Mouse (Mus musculus): ENCODE results near the gene Nat8f4.
"Not testable (repeated sequence)": the region's sequence is repeated elsewhere in the genome, so short reads cannot be mapped to it uniquely, and the experiment has no call there.

The Nat8f4 gene

DNA sequence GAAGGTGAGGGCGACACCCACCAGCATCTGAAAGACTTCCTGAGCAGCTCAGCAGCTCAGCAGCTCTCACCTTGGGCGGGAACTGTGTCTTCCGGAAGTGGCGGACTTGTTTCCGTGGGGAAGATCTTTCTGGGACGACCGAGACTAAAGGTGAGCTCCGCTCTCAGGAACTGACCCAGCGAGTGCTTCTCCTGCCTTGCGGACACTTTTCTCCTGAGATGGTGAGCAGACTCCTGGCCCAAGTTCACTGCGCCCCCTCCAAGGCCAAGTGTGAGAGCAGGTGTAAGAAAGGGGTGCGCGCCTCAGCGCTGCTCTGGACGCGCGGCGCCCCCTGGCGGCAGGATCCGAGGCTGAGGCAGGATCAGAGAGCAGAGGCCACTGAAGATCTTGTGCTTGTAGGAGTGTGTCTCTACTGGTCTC, at the start of gene Nat8f4:
Gene Nat8f4 (minus strand): TSS at position 243 of the 420 bp plus-strand sequence.
- DNase-seq (ENCODE audit: low read depth in 1 of 2, low spot score in 2 of 2) = peak in 1 of 2 experiments; percentile 58

DNA sequence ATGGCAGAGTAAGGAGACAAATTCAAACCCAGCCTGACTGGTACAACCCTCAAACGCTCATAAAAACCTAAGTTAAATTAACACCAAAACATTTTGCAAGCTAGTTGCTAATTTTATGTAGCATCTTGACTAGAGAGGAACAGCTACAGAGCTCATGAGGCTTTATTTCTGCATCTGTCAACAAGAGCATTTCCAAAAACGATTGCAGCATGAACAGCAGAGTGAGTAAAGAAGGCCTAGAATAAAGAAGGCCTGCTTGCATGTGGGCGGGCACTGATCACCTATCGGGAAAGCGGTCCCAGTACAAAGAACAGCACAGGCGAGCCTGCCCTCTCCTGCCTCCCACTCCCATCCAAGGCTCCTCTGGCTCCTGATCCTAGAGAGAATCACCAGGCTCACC, 43.9 kb upstream of the Nat8f4 start:
- DNase-seq (ENCODE audit: low read depth in 1 of 2, low spot score in 2 of 2) = no peak

DNA sequence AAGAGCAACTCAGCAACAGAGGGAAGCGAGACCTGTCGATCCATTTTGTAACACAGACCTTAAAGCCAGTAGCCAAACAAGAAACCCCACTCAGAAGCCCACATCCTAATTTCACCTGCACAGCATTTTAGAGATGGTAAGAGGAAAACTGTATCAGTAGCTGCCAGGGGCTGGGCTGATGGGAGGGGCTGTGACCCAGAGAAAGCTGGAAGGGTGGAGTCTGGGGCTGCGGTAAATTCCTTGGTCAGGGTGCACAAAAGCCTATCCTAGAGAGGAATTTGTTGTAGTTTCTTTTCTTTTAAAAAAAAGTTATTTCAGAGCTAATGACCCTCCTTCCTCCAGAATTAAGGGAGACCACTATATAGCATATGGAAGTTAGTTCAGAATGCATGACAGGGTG, 37.8 kb upstream of the Nat8f4 start:
- DNase-seq (ENCODE audit: low read depth in 1 of 2, low spot score in 2 of 2) = no peak

DNA sequence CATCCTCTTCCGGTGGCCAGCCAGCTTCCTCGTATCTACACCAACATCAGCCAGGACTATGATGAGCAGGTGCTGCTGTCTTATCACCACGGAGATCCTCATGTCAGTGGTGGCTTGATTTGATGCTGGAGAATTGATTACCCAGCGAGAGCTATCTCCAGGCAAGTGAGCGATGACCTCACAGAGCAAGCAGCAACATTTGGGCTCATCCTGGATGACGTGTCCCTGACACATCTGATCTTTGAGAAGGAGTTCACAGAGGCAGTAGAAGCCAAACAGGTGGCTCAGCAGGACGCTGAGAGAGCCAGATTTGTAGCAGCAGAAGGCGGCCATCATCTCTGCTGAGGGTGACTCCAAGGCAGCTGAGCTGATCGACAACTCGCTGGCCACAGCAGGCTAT, 34.0 kb upstream of the Nat8f4 start:
- no peak for DNase-seq (ENCODE audit: low read depth in 1 of 2, low spot score in 2 of 2)

DNA sequence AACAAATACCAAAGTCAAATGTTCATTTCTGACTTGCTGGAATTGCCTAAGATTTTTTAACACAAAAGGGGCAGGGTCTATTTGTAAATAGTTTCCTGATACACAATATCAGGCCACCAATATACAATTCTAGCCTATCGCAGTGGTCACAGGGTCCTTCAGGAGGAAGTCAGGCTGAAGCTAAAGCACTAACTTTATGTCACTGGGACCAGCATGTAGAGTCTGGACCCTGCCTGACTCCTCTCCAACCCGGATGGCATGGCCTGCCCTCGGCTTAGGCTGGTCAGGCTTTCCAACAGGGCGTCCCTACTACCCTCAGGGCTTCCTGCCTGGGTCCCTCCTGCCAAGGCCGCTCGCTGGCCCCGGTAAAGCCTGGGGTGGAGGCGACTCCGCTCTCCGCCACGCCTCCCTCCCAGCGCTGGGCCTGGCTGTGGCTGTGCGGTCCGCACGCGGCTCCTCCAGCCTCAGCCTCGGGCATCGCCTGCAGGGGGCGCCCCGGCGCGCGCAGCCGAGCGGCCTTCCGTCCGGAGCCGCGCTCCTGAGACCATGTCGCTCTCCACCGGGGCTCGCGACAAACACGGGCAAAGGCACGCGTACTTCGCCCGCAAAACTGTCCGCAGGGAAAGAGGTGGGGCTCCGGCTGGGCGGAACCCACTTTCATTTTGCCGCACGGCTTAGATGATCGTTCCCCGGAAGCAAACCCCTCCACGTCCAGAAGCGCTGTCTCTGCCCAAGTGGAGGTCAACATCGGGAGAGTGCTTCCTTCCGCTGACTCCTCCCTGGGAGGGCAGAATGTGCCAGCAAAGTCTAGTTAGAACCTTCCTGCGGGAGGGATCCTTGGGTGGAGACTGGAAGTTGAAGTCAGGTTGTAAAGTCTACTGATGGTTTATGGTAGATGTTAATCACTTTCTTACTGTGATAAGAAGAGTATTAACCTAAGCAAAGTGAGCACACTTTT, 32.1 kb upstream of the Nat8f4 start:
- DNase-seq (ENCODE audit: low read depth in 1 of 2, low spot score in 2 of 2) = peak; percentile 64 to 76

DNA sequence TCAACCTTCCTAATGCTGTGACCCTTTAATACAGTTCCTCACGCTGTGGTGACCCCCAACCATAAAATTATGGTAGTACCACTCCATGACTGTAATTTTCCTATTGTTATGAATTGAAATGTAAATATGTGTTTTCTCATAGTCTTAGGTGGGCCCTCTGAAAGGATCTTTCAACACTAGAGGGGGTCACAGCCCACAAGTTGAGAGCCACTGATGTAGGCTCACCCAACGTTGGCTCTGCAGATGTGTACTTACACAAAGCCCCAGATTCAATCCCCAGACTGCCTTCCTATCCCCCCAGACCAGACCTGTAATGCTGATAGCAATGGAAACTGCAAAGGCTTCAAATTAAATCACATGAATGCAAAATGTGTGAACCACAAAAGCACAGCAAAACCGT, 31.0 kb upstream of the Nat8f4 start:
- DNase-seq (ENCODE audit: low read depth in 1 of 2, low spot score in 2 of 2) = no peak

DNA sequence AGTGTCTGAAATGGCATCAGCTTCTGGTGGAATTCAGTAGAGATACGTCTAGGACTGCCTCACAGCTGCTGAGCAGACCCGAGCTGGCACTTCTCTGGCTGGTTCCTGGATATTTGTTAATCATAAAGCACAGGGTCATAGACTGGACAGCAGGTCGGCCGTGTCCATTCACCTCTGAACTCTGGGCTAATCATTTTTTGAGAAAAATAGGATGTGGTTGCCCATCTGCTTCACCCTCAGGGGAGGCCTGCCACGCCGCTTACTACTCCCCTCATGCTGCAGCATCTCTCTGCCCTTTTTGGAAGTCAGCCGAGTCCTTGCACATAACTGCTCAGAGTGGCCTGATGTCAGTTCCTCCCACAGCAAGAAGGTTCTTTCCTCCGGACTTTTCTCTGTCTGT, 29.4 kb upstream of the Nat8f4 start:
- no peak for DNase-seq (ENCODE audit: low read depth in 1 of 2, low spot score in 2 of 2)

DNA sequence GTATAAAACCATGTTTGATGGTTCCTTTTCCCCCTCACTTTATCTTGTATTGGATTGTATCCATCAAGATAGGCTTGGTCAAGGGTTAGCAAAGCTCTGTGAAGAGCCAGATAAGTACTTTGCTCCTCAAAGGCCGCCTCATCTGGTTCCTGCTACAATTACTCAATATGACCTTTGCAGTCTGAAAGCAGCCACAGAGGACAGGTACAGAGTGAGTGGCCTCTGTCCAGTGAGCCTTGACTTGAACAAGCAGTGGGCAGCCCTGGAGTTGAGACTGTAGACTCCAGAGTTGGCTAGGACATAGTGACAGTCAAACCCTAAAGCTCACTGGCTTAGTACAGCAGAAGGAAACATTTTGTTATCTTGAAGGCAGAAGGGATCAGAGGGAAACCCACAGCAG, 24.6 kb upstream of the Nat8f4 start:
- DNase-seq (ENCODE audit: low read depth in 1 of 2, low spot score in 2 of 2) = no peak

DNA sequence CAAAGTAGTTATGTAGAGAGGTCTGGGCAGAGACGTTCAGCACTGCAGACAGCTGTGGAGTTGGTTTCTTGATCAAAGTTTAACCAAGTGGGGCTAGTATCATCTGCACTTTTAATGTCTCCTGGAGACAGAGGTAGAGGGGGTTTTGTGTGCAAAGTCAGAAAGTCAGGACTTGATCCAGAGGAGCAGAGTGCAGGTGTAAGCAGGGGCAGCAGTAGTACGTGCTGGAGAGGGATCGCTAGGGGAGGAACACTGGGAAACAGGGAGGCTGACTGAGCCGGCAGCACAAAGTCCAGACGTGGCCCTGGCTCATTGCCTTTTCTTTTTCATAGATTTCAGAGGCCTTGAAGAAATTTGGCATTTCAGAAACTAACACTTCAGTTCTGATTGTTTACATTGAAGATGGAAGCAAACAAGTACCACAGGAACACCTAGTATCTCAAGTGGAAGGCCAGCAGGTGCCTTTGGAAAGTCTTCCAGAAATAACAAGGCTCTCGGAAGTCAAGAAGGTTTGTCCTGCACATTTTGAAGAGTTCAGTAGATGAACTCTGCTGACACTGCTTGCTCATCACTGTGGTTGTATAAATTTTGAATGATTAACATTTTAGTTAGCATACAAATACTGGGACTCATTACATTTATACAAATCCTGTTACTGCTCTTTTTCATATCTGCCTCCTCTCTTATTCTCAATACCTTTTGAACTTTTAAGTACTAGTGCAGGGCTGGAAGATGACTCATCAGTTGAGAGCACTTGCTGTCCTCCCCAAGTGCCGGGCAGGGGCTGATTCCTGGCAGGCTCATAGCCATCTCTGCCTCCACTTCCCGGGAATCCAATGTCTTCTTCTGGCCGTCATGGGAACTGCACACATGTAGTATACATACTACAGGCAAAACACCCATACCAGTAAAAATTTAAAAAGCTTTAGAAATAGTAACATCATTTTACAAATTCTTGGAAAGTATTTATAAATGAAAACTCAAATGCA, 23.1 kb upstream of the Nat8f4 start:
- DNase-seq (ENCODE audit: low read depth in 1 of 2, low spot score in 2 of 2) = no peak

DNA sequence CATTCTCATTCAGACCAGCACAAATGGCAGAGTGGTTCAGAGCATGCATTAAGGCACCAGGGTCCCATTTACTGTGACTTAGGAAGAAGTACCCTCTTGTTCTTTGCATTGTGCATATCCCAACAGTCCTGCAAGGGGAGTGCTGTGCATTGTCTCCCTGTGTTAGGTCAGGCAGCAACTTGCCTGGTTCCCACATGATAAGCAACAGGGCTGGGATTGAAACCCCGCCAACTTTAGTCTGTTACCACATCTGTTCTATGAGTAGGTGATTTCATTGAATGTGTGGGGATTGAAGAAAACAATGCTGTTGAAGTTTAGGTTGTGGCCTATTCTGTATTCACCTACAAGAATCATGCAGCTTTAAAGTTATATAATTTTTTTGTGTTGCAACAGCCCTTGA, 22.0 kb upstream of the Nat8f4 start:
- no peak for DNase-seq (ENCODE audit: low read depth in 1 of 2, low spot score in 2 of 2)

DNA sequence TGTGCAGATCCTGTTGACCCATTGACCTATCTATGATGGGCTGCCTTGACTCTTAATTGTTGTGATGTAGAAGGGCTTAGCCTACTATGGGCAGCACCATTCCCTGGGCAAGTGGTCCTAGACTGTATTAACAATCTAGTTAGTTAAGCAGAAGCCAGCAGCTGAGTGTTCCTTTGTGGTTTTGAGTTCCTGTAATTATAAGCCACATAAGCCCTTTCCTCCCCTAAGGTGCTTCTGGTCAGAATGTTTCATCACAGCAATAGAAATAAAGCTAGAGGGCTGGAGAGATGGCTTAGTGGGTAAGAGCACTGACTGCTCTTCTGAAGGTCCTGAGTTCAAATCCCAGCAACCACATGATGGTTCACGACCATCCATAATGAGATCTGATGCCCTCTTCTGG, 19.0 kb upstream of the Nat8f4 start:
- no peak for DNase-seq (ENCODE audit: low read depth in 1 of 2, low spot score in 2 of 2)

DNA sequence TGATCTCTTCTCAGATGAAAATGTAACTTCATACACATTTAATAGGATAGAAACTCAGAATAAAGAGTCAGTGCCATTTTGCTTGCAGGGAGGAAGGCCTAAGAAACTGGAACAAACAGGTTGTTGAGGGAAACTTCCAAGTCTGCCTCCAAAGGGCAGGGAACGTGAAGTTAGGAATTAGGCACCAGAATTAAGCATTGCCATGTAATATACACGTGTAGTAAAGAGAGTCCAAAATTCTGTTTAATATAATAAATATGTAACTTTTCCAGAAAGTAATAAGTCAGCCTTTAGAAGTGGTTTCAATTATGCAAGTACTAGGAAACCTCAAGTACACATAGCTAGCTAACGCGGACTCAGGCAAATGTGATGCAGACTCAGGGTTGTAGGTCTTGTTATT, 14.7 kb upstream of the Nat8f4 start:
- DNase-seq (ENCODE audit: low read depth in 1 of 2, low spot score in 2 of 2) = no peak

DNA sequence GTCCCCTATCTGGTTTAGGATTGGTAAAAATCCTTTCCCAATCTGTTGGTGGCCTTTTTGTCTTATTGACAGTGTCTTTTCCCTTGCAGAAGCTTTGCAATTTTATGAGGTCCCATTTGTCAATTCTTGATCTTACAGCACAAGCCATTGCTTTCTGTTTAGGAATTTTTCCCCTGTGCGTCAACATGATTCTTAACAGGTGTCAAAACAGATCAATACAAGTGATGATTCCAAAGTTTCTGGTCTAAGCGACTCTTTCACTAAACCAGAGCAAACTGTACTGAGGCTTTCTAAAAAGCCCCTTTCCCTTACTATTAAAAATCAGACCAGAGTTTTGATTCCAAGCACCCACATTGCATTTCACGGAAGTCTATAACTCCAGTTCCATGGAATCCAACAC, 13.7 kb upstream of the Nat8f4 start:
- DNase-seq (ENCODE audit: low read depth in 1 of 2, low spot score in 2 of 2) = not testable (repeated sequence)

DNA sequence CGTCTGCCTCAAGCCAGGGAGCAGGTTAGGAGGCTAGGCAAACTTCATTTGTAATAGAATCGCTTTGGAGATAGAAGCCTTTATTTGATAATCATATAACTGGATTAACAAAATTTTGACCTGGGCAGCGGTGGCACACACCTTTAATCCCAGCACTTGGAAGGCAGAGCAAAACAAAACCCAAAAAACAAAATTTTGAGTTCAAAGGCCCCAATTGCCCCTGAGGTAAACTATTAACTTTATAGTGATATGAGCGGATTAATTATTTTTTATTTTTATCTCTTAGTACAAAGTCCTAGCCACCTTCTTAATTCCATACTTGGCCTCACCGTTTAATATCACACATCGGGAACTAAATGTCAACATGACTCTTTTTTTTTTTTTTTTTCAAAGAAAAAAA, 11.9 kb upstream of the Nat8f4 start:
- no peak for DNase-seq (ENCODE audit: low read depth in 1 of 2, low spot score in 2 of 2)

DNA sequence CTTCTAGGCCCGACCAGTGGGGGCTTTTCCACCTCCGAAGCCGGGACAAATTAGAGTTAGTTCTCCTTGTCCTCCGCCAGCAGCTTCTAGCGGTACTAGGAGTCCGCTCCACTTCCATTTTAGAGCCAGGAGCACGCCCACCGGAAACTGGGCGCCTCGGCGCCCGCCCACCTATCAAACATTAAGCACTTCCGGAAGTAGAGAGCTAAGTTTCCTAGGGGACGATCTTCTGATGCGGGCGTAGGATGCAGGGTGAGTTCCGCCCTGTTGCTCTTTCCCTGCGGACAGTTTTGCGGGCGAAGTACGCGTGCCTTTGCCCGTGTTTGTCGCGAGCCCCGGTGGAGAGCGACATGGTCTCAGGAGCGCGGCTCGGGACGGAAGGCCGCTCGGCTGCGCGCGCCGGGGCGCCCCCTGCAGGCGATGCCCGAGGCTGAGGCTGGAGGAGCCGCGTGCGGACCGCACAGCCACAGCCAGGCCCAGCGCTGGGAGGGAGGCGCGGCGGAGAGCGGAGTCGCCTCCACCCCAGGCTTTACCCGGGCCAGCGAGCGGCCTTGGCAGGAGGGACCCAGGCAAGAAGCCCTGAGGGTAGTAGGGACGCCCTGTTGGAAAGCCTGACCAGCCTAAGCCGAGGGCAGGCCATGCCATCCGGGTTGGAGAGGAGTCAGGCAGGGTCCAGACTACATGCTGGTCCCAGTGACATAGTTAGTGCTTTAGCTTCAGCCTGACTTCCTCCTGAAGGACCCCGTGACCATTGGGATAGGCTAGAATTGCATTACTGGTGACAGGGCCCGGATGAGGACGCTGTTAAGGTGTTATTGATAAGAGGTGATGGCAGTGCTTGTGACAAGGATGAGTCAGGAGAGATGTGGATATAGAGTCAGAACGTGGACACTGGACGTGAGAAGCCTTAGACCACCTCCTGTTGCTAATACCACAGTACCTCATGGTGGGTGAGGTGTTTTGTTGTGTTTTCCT, 11.1 kb upstream of the Nat8f4 start, which contains the start of gene Nat8f1:
Gene Nat8f1 (minus strand): TSS at position 149 of the 975 bp plus-strand sequence.
- peak; percentile 70 to 82 for DNase-seq (ENCODE audit: low read depth in 1 of 2, low spot score in 2 of 2)

DNA sequence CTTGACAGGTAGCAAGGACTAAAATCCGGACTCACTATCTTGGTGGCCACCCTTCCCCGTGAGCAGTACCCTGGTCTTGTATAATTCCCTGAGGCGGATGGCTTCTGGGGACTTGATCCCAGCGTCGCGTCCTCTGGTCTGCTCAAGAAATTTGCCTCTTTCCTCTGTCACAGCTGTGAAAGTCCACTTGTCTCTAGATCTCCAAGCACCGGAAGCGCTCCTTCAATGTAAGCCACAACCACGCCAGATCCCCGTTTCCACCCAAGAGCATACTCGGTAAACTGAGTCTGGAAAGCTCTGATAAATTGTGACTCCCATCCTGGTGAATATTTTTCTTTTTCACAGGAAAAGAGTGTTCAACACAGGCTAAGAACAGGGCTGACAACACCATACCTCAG, 10.5 kb upstream of the Nat8f4 start:
- no peak for DNase-seq (ENCODE audit: low read depth in 1 of 2, low spot score in 2 of 2)

DNA sequence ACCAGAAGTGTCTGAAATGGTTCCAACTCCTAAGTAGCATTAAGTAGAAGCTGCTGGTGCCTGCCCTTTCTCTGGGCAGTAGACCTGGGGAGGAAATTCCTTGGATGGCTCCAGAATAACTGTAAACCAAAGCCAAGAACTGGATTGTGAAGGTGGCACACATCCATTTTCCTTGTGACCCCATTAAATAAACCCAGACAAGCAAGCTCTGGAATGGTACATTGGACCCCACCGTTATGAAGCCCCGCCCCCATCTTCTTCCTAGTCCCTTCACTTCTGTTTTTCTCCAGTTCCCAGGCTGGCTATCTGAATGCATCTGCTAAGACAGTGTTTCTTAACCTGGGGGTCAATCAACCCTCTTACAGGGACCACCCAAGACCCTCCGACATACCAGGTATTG, 6.9 kb upstream of the Nat8f4 start, which contains the start of gene Tprkb:
Gene Tprkb (plus strand): TSS at position 279 of the 400 bp plus-strand sequence.
- no peak for DNase-seq (ENCODE audit: low read depth in 1 of 2, low spot score in 2 of 2)

DNA sequence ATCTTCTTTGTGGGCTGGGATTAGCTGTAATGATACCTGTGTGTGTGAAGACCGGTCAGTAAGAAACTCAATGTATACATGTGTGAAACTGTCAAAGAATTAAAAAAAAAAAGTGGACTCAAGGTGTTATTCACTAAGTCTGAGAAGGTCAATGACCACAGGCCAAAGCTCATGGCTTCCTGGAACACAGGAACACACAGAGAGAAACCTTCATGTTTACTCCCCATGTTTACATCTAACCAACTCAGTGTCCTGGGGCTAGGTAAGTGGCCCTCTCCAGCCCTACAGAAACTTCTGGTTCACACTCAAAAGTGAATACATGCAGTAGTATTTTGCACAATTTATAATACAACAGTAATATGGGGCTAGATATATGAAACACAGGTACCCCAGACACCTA, 5.0 kb upstream of the Nat8f4 start:
- DNase-seq (ENCODE audit: low read depth in 1 of 2, low spot score in 2 of 2) = no peak

DNA sequence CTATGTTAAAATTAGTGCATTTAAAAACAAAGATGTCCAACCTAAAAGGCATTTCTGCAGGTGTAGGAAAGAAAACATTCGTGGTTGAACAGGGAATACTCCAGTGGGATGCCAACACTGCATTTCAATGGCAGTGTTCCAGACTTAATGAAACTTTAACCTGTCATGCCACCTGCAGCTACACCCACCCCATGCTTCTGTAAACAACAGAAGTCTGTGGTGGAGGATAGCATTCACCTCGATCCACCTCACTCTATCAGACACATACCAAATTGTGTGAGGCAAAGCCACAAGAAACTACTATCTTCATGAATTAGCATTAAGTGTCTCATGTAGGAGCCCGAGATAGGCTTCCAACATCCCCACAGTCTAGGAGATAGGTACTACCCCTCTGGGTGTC, 3.7 kb upstream of the Nat8f4 start:
- DNase-seq (ENCODE audit: low read depth in 1 of 2, low spot score in 2 of 2) = no peak

DNA sequence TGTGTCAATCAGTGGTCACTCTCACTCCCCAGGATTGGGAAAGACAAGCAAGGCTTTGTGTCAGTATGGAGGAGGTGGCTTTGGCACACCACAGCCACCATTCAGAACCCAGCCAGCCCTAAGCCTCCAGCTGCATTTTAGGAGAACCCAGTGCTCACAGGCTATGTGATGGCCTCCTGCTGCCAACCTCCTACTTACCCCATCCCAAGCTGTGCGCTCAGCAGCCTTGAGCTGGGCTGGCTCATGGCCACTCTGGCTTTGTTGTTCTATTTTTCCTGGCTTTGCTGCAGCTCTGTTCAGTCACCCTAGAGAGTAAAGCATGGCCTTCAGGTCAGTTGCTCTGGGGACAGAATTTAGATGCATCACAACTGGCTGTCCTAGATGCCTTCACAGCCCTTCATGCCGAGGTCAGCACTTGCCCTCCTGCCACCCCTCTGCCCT, 2.2 kb upstream of the Nat8f4 start:
- not testable (repeated sequence) for DNase-seq (ENCODE audit: low read depth in 1 of 2, low spot score in 2 of 2)

All from monocyte, adult 2 months (primary cell).